Mouse (Mus musculus): ENCODE data around the gene Cyp27b1.
"Not testable (repeated sequence)": the region's sequence is repeated elsewhere in the genome, so short reads cannot be mapped to it uniquely, and the experiment has no call there.

DNA sequence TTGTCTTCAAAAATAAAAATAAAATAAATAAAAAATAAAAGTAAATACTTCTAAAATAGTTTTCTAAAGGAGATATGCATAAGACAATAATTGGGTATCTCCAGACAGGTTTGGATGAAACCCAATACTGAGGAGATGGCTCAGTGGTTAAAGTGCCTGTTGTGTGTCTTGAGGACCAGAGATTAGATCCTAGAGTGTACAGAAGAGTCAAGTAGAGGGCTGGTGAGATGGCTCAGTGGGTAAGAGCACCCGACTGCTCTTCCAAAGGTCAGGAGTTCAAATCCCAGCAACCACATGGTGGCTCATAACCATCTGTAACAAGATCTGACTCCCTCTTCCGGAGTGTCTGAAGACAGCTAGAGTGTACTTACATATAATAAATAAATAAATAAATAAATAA is 24.9 kb downstream of the Cyp27b1 start:
- not testable (repeated sequence) for TF ChIP-seq CTCF (IDR thresholded peaks at IDR 0.05; ENCODE audit: borderline replicate concordance, control insufficient read depth, extremely low read depth, insufficient read depth, low read length, poor library complexity); POLR2A (IDR thresholded peaks at IDR 0.05; ENCODE audit: control insufficient read depth, extremely low read depth, insufficient read depth, low read length, poor library complexity)

Data from thymus, adult 2 months (tissue).